Mouse (Mus musculus) heart, postnatal 36 days (tissue): ENCODE results near the gene C87436. TPM values are rescaled to one million over a fixed set of nuclear protein-coding genes. Genes with fewer than 3 reads are reported as not detected.
"Not testable (repeated sequence)": the region's sequence is repeated elsewhere in the genome, so short reads cannot be mapped to it uniquely, and the experiment has no call there.

Source experiments
- DNase-seq, 2 experiments: peaks; one replicate each; pipeline ENCODE4 v3.0.0; 2021 to 2022
- intact Hi-C: fragments of 180-260 bp; cut with DNase I; formaldehyde crosslinking; loops from one replicate; pipeline ENCODE4 v1.15.1; 2025
- total RNA-seq, 2 experiments: library from RNA; stranded (reverse); gene quantifications; 2 replicates each; pipeline ENCODE4 v1.2.3; 2021

Gene C87436
- total RNA-seq, 2 experiments from 2014 or later: 9.6 to 10.9 TPM

DNA sequence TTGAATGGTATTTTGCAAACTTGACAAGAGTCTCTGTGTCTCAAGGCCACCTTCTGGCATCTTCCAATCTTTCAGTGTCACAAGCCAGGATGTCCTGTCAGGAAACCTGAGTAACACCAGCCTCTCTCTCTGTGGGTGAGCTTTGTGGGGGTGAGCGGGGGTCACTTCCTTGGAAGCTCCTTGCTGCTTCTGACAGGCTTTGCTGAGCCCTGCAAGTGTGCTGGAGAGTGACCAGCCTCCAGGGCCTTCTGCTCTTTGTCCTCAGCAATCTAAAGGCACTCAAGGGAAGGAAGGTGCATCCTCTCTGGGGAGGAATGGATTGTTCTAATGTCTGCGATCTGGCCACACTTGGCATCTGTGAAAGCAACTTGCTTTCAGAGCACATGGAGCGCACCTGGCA, 41.1 kb downstream of the C87436 start:
- intact Hi-C loops: no loop called here
- DNase-seq: no peak

DNA sequence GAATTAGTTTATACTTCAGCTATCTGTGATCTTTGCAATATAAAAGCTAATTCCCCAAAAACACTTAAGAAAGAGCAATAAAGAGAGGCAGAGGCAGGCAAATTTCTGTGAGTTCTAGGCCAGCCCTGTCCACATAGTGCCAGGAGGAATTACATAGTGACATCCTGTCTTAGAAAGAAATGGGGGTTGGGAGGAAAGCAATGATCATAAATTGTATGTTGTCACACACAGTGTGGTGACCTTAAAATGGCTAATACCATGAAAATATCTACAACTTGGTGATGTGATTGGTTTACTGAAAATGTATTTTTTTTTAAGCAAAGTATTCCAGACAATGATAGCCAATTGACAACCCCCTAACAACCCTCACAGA, 41.6 kb downstream of the C87436 start:
- intact Hi-C loops: no loop called here
- no peak for DNase-seq

- intact Hi-C loops: no loop called here
- peak; percentile 56 to 75 for DNase-seq
Measured at GRCm38 (mm10) chr6:86480189-86480831, 42.1 kb downstream of the C87436 start.

- intact Hi-C loops: no loop called here
- no peak for DNase-seq
Measured at GRCm38 (mm10) chr6:86481871-86482270, 43.7 kb downstream of the C87436 start.

GRCm38 (mm10) chr6:86485943-86486640, 47.9 kb downstream of the C87436 start:
- no peak for DNase-seq
- intact Hi-C loops: no loop called here

- peak; percentile 81 to 84 for DNase-seq
- intact Hi-C loops: no loop called here
Measured at GRCm38 (mm10) chr6:86487358-86488148, 49.4 kb downstream of the C87436 start.

GRCm38 (mm10) chr6:86488149-86488485, 49.9 kb downstream of the C87436 start:
- peak in 1 of 2 experiments; percentile 59 for DNase-seq
- intact Hi-C loops: no loop called here

- intact Hi-C loops: no loop called here
- no peak for DNase-seq
Measured at GRCm38 (mm10) chr6:86489945-86490344, 51.8 kb downstream of the C87436 start.

GRCm38 (mm10) chr6:86490413-86490812, 52.2 kb downstream of the C87436 start:
- DNase-seq, intact Hi-C loops: not testable (repeated sequence)

DNA sequence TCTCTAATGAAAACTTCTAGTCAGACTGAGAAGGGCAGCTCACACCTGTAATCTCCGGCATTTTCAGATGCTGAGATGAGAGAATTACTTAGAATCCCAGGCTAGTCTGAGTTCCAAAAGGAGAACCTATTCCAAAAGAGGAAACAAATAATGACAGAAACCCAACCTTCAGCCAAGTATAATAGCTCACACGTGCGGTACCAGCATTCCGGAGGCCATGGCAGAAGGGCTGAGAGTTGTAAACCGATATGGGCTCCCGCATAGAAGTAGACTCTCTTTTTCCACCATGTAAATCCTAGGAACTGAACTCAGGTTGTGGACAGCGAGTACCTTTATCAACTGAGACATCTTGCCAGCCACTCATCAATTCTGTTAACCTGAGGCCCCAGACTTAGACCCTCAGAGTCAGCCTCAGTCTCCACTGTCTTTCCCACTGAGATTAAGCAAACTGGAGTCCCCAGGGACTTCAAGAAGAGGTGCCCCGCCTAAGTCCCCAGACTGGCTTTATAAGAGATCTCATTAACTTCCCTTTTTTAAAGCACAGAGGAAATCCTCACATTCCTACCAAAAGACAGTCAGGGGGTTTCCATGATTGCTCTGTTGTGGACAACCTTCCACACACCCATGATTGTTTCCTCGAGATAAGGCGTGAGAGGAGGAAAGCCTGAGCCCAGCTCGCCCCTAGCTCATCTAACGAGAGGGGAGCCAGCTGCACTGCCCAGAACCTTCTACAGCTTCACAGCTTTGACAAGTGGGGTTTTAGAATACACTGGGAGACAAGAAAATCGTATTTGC, 55.5 kb downstream of the C87436 start:
- no peak for DNase-seq
- intact Hi-C loops: loop anchor here (2.0 kb wide), 1 partner anchor 31 kb away; no protein-coding TSS in a partner anchor

DNA sequence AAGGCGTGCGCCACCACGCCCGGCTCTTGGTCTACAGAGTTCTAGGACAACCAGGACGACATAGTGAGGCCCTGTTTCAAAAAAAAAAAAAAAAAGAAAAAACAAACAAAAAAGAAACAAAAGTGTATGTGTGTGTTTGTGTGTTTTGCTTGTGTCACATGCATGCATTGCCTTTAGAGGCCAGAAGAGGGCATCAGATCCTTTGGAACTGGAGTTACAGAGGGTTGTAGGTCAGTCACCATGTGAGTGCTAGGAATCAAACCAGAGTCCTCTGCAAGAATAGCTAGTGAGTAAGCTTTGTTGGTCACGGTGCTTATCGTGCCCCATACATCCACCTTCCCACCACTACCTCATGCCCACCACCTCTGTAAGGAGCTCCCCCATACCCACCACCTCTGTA, 56.6 kb downstream of the C87436 start:
- no peak for DNase-seq
- intact Hi-C loops: loop anchor here (2.0 kb wide), 1 partner anchor 30 kb away; no protein-coding TSS in a partner anchor

GRCm38 (mm10) chr6:86495661-86496060, 57.5 kb downstream of the C87436 start:
- DNase-seq: no peak
- intact Hi-C loops: loop anchor here (2.0 kb wide), 2 partner anchors 23 to 29 kb away; no protein-coding TSS in a partner anchor

- no peak for DNase-seq
- intact Hi-C loops: loop anchor here (2.0 kb wide), 1 partner anchor 23 kb away; no protein-coding TSS in a partner anchor
Measured at GRCm38 (mm10) chr6:86496127-86496526, 58.0 kb downstream of the C87436 start.

DNA sequence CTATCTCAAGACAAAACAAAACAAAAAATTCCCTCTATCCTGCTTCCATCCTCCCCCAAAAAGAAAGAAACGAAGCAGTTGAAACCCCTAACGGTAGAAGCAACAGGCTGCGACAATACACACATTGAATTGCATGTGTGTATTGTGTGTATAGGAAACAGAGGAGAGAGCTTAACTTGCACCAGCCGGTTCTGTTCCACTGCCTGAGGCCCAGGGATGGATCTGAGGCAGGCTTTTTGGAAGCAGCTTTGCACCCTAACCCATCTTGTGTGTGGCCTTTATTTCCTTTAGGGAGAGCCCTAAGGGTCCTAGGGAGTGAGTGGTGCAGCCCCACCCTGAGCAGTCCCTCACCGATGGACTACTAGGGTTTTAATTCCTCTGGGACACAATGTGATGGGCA, 58.4 kb downstream of the C87436 start:
- intact Hi-C loops: loop anchor here (2.0 kb wide), 1 partner anchor 24 kb away; no protein-coding TSS in a partner anchor

DNA sequence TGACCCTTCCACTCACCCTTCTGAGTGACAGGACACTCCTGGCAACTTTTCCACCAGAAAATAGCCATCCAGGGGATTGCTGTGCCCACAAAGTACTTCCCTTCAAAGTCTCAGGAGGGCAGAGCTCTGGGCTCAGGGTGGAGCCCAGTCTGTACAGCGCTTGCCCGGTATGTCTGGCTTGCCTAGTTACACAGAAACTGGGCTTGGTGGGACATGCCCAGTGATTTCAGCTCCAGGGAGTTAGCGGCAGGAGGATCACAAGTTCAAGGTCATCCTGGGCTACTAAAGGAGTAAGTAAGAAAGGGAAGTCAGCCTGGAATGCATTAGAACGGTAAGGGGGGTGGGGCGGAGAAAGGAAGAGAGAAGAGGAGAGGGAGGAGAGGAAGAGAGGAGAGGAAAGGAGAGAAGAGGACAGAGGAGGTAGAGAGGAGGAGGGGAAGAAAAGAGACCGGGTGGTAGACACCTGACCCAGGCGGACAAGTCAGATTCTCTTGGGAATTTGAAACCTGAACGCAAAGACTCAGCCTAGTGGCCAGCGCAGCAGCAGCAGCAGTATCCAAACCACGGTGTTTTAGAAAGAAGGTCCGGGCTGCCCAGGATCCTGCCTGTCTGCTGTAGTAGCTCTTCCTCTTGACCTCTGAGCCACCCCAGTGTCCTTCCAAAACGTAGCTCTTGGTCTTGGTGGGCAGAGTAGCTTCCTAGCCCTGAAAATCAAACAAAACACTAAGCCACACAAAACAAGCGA, 59.1 kb downstream of the C87436 start:
- intact Hi-C loops: loop anchor here (2.0 kb wide), 1 partner anchor 24 kb away; no protein-coding TSS in a partner anchor
- DNase-seq: peak; percentile 40 to 58

More for the DNA sequence above, 58.4 kb downstream of the C87436 start:
- DNase-seq: no peak

GRCm38 (mm10) chr6:86497942-86498732, 60.0 kb downstream of the C87436 start:
- intact Hi-C loops: loop anchor here (2.0 kb wide), 1 partner anchor 25 kb away; no protein-coding TSS in a partner anchor

GRCm38 (mm10) chr6:86499571-86500109, 61.5 kb downstream of the C87436 start:
- DNase-seq: no peak
- intact Hi-C loops: no loop called here

More at GRCm38 (mm10) chr6:86497942-86498732, 60.0 kb downstream of the C87436 start:
- no peak for DNase-seq

- no peak for DNase-seq
- intact Hi-C loops: no loop called here
Measured at GRCm38 (mm10) chr6:86503513-86503912, 65.3 kb downstream of the C87436 start.
